Mouse (Mus musculus) small intestine, adult 2 months (tissue): Measurements from ENCODE around the gene Epha4. TPM values are rescaled to one million over a fixed set of nuclear protein-coding genes. Genes with fewer than 3 reads are reported as not detected.

Experiments
- H3K27ac ChIP-seq: fragments of 200-500 bp; 2 replicates; pipeline ENCODE4 v1.5.1; 2012; ENCODE audit warnings: low read depth, low read length, control low read depth, inconsistent platforms; ENCODE audit not compliant: insufficient read depth
- H3K27me3 ChIP-seq: fragments of 200-500 bp; 2 replicates; pipeline ENCODE4 v1.6.1; 2012; ENCODE audit warnings: mild to moderate bottlenecking, moderate library complexity, low read length, inconsistent platforms; ENCODE audit not compliant: control insufficient read depth, insufficient read depth
- H3K36me3 ChIP-seq: fragments of 200-500 bp; 2 replicates; pipeline ENCODE4 v1.6.1; 2012; ENCODE audit warnings: mild to moderate bottlenecking, low read length, control low read depth, inconsistent platforms; ENCODE audit not compliant: control insufficient read depth, insufficient read depth
- H3K4me1 ChIP-seq: fragments of 200-500 bp; 2 replicates; pipeline ENCODE4 v1.6.1; 2012; ENCODE audit warnings: low read length, inconsistent platforms, mixed read lengths; ENCODE audit not compliant: control insufficient read depth, insufficient read depth, insufficient read length
- H3K4me3 ChIP-seq: fragments of 200-500 bp; 2 replicates; pipeline ENCODE4 v1.5.1; 2012; ENCODE audit warnings: low read depth, mild to moderate bottlenecking, control low read depth, inconsistent platforms, low read length, moderate library complexity
- CTCF ChIP-seq: fragments of 200-500 bp; IDR thresholded peaks from 2 replicates; pipeline ENCODE4 v1.5.1; 2012; ENCODE audit warnings: low read depth, mild to moderate bottlenecking, control low read depth, inconsistent platforms, low read length, moderate library complexity, mixed read lengths; ENCODE audit not compliant: insufficient replicate concordance, insufficient read length; ENCODE audit errors: extremely low read depth
- POLR2A ChIP-seq: fragments of 200-500 bp; IDR thresholded peaks from 2 replicates; pipeline ENCODE4 v1.6.1; 2012; ENCODE audit warnings: low read depth, mild to moderate bottlenecking, control low read depth, inconsistent platforms, low read length, moderate library complexity
- WGBS: fragments of 180-500 bp; shearing (Covaris S2); methylation state at CpG from one replicate; pipeline ENCODE4 v1.1.7; 2018; 5-methylcytosine and 5-hydroxymethylcytosine counted together
- polyA plus RNA-seq: library from polyadenylated mRNA; depleted of rRNA; stranded (reverse); fragments of >200 nt; gene quantifications from 2 replicates; pipeline ENCODE4 v1.2.3, GENCODE M21; 2012

Epha4 gene
- polyA plus RNA-seq, 1 experiment, result 2.6 TPM

GRCm38 (mm10) chr1:77374054-77374453, 140.8 kb downstream of the Epha4 start:
- 67% methylated on average over 5 of the region's 5 CpGs for WGBS

GRCm38 (mm10) chr1:77370921-77371320, 144.0 kb downstream of the Epha4 start:
- Histone ChIP-seq H3K4me3 (no peak overlapping the region), H3K36me3 (no peaks in the 10 kb centered on the region), H3K27me3 (no peaks in the 10 kb centered on the region), H3K27ac (no peak overlapping the region), H3K4me1 (no peaks in the 10 kb centered on the region)
- 71% methylated on average over 7 of the region's 7 CpGs for WGBS
- no peak for TF ChIP-seq CTCF
- TF ChIP-seq POLR2A, result no peak

More at GRCm38 (mm10) chr1:77374054-77374453, 140.8 kb downstream of the Epha4 start:
- Histone ChIP-seq H3K27me3 (no peaks in the 10 kb centered on the region), H3K4me1 (no peaks in the 10 kb centered on the region), H3K27ac (no peak overlapping the region), H3K4me3 (no peak overlapping the region), H3K36me3 (no peaks in the 10 kb centered on the region)
- TF ChIP-seq CTCF (no peak), POLR2A (no peak)

GRCm38 (mm10) chr1:77369255-77369837, 145.5 kb downstream of the Epha4 start:
- 83% methylated on average over 18 of the region's 18 CpGs for WGBS
- no peaks in the 10 kb centered on the region for H3K36me3 ChIP-seq

GRCm38 (mm10) chr1:77365850-77366249, 149.0 kb downstream of the Epha4 start:
- Histone ChIP-seq H3K4me1 (no peaks in the 10 kb centered on the region), H3K4me3 (no peak overlapping the region), H3K27ac (no peak overlapping the region), H3K36me3 (no peaks in the 10 kb centered on the region), H3K27me3 (no peaks in the 10 kb centered on the region)
- 88% methylated on average over 3 of the region's 3 CpGs for WGBS
- no peak for TF ChIP-seq POLR2A
- TF ChIP-seq CTCF, result no peak

More at GRCm38 (mm10) chr1:77369255-77369837, 145.5 kb downstream of the Epha4 start:
- Histone ChIP-seq H3K4me1 (no peaks in the 10 kb centered on the region), H3K27ac (no peak overlapping the region), H3K4me3 (no peak overlapping the region), H3K27me3 (no peaks in the 10 kb centered on the region)
- TF ChIP-seq POLR2A, result no peak
- TF ChIP-seq CTCF, result no peak

DNA sequence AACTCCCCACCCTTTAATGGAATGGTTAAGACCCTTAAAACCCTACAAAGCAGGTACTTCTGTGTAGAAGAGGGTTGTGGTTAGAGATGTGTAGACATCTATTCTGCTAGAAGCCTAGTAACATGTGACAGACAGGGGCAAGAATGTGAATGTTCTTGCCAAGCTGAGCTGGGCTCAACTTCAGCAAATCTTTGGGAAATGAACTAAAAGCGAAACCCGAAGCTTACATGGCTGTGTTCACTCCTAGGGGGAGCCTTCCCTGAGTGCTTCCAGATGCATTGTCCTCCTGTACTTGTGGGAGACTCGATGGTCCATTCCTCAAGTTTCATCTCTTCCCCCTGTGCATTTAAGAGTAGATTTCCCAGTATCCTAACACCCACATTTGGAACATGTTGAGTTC, 150.3 kb downstream of the Epha4 start:
- no peak overlapping the region for H3K4me3 ChIP-seq
- H3K27ac ChIP-seq, result no peak overlapping the region
- no peak for TF ChIP-seq CTCF
- no peak for TF ChIP-seq POLR2A
- H3K27me3 ChIP-seq, result no peaks in the 10 kb centered on the region
- WGBS, result 77% methylated on average over 3 of the region's 3 CpGs
- H3K4me1 ChIP-seq, result no peaks in the 10 kb centered on the region
- H3K36me3 ChIP-seq, result no peaks in the 10 kb centered on the region

DNA sequence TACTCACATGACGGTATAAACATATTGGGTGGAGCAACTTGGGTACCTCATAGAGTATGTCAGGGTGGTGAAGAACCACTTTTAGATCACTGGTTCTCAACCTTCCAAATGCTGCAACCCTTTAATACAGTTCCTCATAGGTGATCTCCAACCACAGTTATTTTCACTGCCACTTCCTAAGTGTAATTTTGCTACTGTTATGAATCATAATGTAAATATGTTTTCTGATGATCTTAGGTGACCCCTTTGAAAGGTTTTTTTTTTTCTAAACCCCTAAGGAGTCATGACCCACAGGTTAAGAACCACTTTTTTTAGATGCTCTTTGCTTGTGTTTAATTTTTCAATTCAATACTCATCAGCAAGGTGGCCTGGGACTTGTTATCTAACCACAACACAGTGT, 151.0 kb downstream of the Epha4 start:
- no peaks in the 10 kb centered on the region for H3K4me1 ChIP-seq
- H3K27me3 ChIP-seq, result no peaks in the 10 kb centered on the region
- no peak overlapping the region for H3K4me3 ChIP-seq
- TF ChIP-seq CTCF (no peak), POLR2A (no peak)
- 92% methylated on average over 1 of the region's 1 CpGs for WGBS
- no peak overlapping the region for H3K27ac ChIP-seq
- H3K36me3 ChIP-seq, result no peaks in the 10 kb centered on the region

- TF ChIP-seq POLR2A (no peak), CTCF (no peak)
- Histone ChIP-seq H3K27me3 (no peaks in the 10 kb centered on the region), H3K4me3 (no peak overlapping the region), H3K36me3 (no peaks in the 10 kb centered on the region), H3K27ac (no peak overlapping the region), H3K4me1 (no peaks in the 10 kb centered on the region)
- 77% methylated on average over 4 of the region's 4 CpGs for WGBS
Observed at GRCm38 (mm10) chr1:77346459-77346858, 168.4 kb downstream of the Epha4 start.
